Mouse (Mus musculus) G1E (cell line): ENCODE measurements at regions not wholly inside any gene's neighbourhood (a gene's known extent, or its start where the extent isn't known, plus 50 kb on each side); places are given as distances from the start of the nearest gene placed in this dataset.

Experiments used
- ATAC-seq: 2 replicates; pipeline ENCODE4 v1.8.0; 2016; ENCODE audit warnings: mild to moderate bottlenecking; ENCODE audit not compliant: insufficient number of reproducible peaks, poor library complexity, low FRiP score, severe bottlenecking; ENCODE audit errors: extremely low read depth
- DNase-seq: peaks from one replicate; pipeline ENCODE4 v3.0.0; 2012; ENCODE audit warnings: low spot score
- H3K27me3 ChIP-seq: 2 replicates; pipeline ENCODE4 v1.6.1; 2012; ENCODE audit warnings: mild to moderate bottlenecking, low read length, inconsistent platforms; ENCODE audit not compliant: insufficient read depth
- H3K36me3 ChIP-seq: replicated peaks from 2 replicates; pipeline ENCODE3; 2012; ENCODE audit warnings: mild to moderate bottlenecking, inconsistent platforms
- H3K4me1 ChIP-seq: 2 replicates; pipeline ENCODE4 v1.6.1; 2012; ENCODE audit warnings: low read depth, low read length, inconsistent platforms, mixed read lengths; ENCODE audit not compliant: insufficient read depth
- H3K4me3 ChIP-seq: 2 replicates; pipeline ENCODE4 v1.5.1; 2012; ENCODE audit warnings: low read depth, mild to moderate bottlenecking, inconsistent platforms, low read length, moderate library complexity, mixed read lengths
- H3K9me3 ChIP-seq: replicated peaks from 2 replicates; pipeline ENCODE4 v1.6.1; 2012; ENCODE audit warnings: inconsistent platforms
- CTCF ChIP-seq: IDR thresholded peaks from 2 replicates; pipeline ENCODE4 v1.5.1; 2012; ENCODE audit warnings: low read depth, low read length, inconsistent platforms, mixed read lengths
- GATA1 ChIP-seq: IDR thresholded peaks from 2 replicates; pipeline ENCODE4 v1.6.1; 2012; ENCODE audit warnings: borderline replicate concordance, low read length, inconsistent platforms, mixed read lengths
- GATA2 ChIP-seq: IDR thresholded peaks from 2 replicates; pipeline ENCODE4 v1.6.1; 2012; ENCODE audit warnings: low read depth, low read length, inconsistent platforms, borderline replicate concordance
- POLR2AphosphoS5 ChIP-seq: IDR thresholded peaks from 2 replicates; pipeline ENCODE4 v1.6.1; 2012; ENCODE audit warnings: low read depth, low read length, inconsistent platforms; ENCODE audit not compliant: insufficient replicate concordance
- TAL1 ChIP-seq: conservative IDR thresholded peaks from 2 replicates; pipeline ENCODE4 v1.6.1; 2012; ENCODE audit warnings: low read depth, low read length, inconsistent platforms, mixed read lengths

DNA sequence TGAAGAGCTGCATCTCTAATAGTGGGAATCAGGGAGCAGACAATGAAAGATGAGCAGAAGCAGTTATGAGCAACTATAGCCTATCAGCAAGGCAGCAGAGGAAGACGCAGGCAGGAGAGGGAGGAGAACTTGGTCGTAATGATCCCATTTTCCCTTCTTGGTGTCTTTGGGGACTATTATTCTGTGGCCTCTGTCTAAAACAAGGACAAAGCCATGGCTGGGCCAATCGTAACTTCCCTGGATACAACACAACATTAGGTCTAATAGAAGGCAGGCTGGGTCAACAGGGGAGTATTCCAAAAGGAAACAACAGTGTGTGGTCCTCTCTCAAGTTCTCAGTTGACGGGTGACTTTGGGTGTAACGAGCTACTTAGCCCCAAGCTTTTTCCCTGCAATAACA lies 234.5 kb downstream of the Clic5 start:
- no peaks in the 10 kb centered on the region for H3K27me3 ChIP-seq
- TF ChIP-seq POLR2AphosphoS5 (no peak), GATA2 (no peak), TAL1 (no peak), GATA1 (no peak)
- no peak for ATAC-seq
- H3K4me1 ChIP-seq, result no peaks in the 10 kb centered on the region
- no peak overlapping the region for H3K4me3 ChIP-seq
- no peak for DNase-seq
- no peaks in the 10 kb centered on the region for H3K36me3 ChIP-seq
- peaks cover 70% of the 10 kb centered on the region for H3K9me3 ChIP-seq

DNA sequence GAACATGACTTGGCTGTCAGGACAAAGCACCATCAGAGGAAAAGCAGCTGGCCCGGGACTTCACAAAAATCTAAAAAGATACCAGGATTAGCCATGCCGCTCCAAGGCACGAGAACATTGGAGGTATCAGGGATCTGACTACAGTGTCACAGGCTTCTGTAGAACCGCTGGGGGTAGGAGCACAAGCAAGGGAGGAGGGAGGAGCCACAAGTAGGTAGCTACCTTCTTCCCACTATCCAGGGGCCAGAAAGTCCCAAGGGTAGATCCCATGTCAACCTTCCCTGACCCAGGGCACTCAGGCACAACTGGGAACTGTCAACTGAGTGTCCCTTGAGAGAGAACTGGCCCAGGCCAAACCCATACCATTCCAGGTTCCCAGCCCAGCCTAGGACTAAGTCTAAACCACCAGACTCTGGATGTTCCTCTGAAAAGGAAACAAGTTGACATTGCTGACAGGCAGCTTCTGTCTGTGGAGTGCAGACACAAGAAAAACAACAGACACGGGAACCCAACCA lies 235.1 kb downstream of the Clic5 start:
- ATAC-seq, result no peak
- TF ChIP-seq GATA1, result no peak
- TF ChIP-seq GATA2, result no peak
- no peak for TF ChIP-seq POLR2AphosphoS5
- no peak for TF ChIP-seq TAL1
- TF ChIP-seq CTCF, result no peak

DNA sequence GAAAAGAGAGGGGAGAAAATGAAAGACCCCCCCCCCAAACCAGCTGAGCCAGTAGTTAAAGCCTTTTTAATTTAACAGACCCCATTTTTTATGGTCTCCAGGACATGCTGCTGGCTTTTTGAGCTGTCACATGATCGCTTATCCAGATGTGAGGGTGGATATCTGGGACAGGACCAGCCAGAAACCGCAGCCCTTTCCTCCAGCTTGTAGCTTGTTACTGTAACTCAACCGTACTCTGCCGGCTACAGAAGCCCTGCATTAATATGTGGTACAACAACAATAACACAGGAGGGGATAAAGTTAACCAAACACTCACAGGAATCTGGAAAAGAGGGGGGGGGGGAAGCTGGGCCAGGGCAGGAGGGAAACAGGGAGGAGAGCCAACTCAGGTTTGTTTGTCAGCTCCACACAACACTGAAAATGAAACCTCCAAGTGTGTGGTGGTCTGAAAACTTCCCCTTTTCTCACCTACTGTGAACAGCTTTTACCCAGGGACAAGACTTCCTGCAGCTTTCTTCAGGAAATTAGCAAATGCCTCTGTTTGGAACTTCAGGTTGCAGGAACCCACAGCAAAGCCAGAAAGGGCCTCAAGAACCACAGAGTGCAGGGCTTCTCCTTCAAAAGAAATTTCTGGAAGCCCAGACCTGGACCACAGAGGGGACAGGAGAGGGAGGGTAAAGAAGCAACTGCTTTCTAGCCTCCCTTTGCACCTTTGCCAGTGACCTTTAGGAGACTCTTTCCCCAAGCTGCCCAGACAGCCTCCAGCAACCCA lies 244.3 kb downstream of the Clic5 start:
- Histone ChIP-seq H3K27me3 (no peaks in the 10 kb centered on the region), H3K9me3 (peaks cover 63% of the 10 kb centered on the region), H3K36me3 (no peaks in the 10 kb centered on the region), H3K4me1 (no peaks in the 10 kb centered on the region), H3K4me3 (no peak overlapping the region)
- DNase-seq (no peak), ATAC-seq (no peak)
- no peak for TF ChIP-seq POLR2AphosphoS5
- no peak for TF ChIP-seq CTCF
- no peak for TF ChIP-seq TAL1
- TF ChIP-seq GATA1, result no peak
- TF ChIP-seq GATA2, result no peak

More for the DNA sequence above, 235.1 kb downstream of the Clic5 start:
- Histone ChIP-seq H3K27me3 (no peaks in the 10 kb centered on the region), H3K9me3 (peaks cover 72% of the 10 kb centered on the region), H3K4me1 (no peaks in the 10 kb centered on the region), H3K4me3 (no peak overlapping the region), H3K36me3 (no peaks in the 10 kb centered on the region)
- no peak for DNase-seq

DNA sequence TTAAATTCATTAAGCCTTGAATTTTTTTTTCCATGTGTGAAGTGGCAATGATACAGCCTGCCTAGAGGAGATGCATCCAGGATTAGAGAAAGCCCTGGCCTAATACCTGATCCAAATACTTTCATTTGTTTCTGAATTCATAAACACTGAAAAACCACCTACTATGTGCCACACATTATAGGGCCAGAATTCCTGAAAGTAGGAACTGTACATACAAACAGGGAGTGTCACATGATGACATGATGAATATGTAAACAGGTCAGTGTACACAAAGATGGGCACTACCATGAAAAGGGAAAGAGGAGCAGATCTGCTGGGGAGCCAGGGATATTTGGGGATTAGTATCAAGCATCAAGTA lies 244.9 kb downstream of the Clic5 start:
- no peak for ATAC-seq

DNA sequence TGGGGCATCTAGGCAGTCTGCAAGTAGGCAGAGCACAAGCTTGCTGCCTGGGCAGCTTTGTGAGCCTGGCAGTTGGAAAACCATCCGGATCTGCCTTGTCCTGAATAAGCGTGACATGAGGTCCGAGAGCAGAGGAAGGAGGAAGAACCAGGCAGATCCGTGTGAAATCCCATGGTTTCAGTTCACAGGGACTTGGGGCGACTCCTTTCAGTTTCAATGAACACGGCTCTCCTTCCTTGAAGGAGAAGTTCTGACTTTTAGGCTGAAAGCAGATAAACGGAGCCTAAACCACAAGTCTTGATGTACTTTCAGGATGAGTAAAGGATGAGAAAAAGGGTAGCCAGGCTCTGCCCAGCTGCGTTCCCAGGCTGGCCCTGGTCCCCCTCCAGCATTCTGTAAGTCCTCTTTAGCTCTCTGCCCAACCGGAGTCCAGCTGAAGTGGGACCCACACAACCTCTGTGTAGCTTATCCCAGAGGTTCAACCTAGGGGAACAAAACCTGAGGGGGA lies 248.2 kb downstream of the Clic5 start:
- DNase-seq, result no peak
- TF ChIP-seq GATA1 (no peak), TAL1 (no peak), POLR2AphosphoS5 (no peak), CTCF (no peak), GATA2 (no peak)

More for the DNA sequence above, 244.9 kb downstream of the Clic5 start:
- DNase-seq, result no peak
- Histone ChIP-seq H3K36me3 (no peaks in the 10 kb centered on the region), H3K27me3 (no peaks in the 10 kb centered on the region), H3K4me3 (no peak overlapping the region), H3K9me3 (peaks cover 61% of the 10 kb centered on the region), H3K4me1 (no peaks in the 10 kb centered on the region)
- TF ChIP-seq TAL1 (no peak), GATA2 (no peak)

DNA sequence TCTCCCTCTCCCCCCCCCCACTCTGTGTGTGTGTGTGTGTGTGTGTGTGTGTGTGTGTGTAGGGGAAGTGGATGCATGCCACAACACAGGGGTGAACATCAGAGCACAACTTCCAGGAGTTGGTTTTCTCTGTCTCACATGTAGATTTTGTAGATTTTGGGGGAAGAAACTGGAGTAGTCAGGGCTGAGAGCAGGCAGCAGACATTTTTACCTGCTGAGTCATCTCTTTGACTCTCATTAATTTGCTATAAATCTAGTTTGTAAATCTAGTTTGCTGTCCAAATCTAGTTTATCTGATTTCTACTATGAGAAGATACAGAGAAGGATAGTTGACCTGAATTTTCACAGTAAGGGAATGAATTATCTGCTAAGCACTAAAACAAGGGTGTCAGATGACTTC lies 250.1 kb downstream of the Clic5 start:
- H3K9me3 ChIP-seq, result peaks cover 66% of the 10 kb centered on the region
- DNase-seq, result no peak
- no peaks in the 10 kb centered on the region for H3K27me3 ChIP-seq
- H3K4me1 ChIP-seq, result no peaks in the 10 kb centered on the region
- H3K36me3 ChIP-seq, result no peaks in the 10 kb centered on the region
- no peak for ATAC-seq
- H3K4me3 ChIP-seq, result no peak overlapping the region
- TF ChIP-seq CTCF (no peak), GATA2 (no peak), POLR2AphosphoS5 (no peak), TAL1 (no peak), GATA1 (no peak)

More for the DNA sequence above, 248.2 kb downstream of the Clic5 start:
- Histone ChIP-seq H3K4me1 (no peaks in the 10 kb centered on the region), H3K36me3 (no peaks in the 10 kb centered on the region), H3K4me3 (no peak overlapping the region), H3K27me3 (no peaks in the 10 kb centered on the region), H3K9me3 (peaks cover 54% of the 10 kb centered on the region)
- ATAC-seq, result no peak
